Mouse (Mus musculus): ENCODE data around the gene Flad1.
A peak's percentile ranks its signal among the peaks of the same experiment; 100 is the strongest.

Gene Flad1

DNA sequence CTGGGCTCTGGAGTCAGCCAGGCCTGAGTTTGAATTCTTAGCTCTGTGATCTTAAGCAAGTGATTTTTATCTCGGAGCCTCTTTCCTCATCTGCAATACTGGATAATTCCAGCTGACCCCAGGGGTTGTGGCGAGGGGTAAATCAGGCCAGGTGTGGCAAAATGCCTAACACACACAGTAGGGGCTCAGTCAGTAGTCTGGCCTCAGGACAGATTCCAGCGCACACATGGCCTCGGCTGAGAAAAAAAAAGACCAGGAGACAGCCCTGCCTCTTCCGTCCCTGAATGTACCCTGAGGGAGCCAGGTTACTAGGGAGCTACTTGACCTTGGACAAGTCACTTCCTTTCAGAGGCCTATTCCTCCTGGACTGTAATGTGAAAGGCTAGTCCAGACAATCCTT is 28.7 kb downstream of the Flad1 start:
- no peak for DNase-seq (ENCODE audit: low read depth, low spot score)

DNA sequence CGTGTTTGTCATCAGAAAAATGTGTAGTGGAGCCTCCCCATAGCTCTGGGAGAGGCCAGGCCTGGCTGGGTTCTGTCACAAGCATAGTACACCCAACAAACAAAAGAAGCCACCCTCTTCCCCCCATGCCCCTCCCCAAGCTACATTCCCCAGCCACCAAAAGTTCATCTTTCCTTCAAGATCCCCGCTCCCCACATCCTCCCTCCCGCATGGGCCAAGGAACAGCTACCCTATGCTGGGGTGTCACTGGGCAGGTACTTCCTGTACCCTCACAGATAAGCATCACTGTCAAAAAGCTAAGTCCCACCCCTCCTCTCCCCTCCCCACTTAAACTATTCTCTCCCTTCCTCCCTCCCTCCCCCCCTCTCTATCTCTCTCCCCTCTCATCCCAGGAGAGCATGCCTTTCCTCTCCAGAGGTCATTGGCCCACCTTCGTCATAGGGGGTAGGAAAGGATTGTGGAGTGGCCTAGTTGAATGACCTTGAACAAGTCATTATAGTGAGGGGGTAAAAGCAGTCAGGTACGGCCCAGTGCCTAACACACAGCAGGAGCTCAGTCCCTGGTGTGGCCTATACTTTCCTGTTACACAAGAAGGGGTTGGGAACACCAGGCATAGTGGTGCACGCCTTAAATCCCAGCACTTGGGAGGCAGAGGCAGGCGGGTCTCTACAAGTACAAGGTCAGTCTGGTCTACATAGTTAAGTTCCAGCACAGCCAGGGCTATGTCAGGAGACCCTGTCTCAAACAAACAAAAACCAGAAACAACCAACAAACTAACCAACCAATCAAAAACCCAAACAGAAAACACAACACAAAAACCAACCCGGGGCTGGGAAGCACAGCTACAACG is 29.4 kb downstream of the Flad1 start:
- DNase-seq (ENCODE audit: low read depth, low spot score), result no peak

DNA sequence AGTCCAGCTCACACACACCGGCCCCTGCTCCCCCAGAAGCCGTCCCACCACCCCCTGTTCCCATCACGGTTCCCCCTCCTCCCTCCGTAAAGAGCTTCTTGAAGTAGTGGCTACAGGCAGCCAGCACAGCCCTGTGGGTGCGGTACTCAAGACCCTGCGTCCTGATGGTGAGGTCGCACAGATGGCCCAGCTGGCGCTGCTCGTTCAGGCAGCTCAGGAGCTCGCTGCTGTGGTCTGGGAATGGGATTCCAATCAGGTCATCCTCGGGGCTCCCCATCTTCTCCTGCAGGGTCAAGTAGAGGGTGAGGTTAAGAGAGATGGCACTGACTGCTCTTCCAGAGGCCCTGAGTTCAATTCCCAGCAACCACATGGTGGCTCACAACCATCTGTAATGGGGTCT is 30.4 kb downstream of the Flad1 start:
- no peak for DNase-seq (ENCODE audit: low read depth, low spot score)

DNA sequence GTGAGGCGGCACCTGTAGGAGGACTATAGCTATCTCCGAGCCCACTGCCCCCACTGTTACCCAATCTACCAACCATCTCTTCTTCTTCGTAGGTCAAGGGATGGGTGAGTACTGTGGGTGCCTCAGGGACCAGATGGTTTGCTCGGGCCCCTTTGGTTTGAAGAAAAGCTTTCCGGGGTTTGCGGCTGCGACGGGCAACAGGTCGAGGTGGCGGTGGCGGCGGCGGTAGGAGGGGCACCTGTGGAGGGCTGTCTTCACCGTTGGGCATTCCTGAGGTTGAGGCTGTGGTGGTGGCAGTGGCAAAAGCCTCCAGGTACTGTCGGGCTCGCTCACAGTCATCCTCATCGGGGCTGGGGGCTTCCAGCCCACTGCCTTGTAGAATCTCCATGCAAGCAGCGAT is 31.0 kb downstream of the Flad1 start:
- DNase-seq (ENCODE audit: low read depth, low spot score), result no peak

DNA sequence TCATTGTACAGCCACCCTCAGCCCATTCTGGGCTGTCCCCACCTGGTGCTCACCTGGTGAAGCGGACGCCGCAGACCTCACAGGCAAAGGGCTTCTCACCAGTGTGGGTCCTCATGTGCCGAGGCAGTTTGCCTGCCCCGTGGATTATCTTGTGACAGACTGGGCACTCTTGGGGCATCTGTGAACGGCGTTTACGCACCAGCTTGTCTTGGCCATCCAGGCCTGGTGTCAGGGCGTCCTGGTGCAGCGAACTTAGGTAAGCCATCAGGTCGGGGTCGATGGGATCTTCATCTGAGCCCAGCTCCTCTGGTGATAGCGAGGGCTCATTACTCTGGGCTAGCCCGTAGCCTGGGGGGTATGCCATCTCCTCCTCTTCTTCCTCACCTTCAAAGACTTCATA is 31.4 kb downstream of the Flad1 start:
- no peak for DNase-seq (ENCODE audit: low read depth, low spot score)

DNA sequence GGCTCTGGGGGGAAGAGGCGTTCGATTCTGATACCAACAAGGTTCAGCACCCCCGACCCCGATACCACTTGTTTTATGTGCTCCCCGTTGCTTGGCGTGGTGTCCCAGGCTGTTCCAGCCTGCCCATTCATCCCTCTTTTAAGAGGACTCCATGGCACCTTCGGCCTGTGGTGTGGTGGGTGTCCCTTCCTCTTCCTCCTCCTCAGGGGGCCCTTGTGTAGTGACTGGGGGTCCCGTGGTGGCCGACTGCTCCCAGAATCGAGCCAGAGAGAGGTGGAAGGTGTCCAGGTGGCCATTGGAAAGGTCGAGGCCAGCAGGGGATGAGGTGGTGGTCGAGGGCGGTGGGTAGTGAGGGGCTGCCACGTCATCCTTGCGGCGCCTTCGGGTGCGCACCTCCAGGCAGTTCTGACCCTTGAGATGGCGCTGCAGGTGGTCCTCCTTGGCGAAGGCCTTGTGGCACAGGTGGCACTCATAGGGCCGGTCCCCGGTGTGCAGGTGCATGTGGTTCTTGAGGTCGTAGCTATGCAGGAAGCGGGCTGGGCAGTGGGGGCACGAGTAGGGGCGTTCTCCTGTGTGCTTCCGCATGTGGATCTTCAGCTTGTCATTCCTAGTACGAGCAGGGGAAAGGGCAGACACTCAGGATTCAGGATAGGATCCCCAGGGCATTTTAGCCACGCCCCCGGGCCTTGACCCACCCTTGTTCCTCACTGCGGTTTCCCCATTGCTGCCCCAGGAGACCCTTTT is 32.1 kb downstream of the Flad1 start:
- DNase-seq (ENCODE audit: low read depth, low spot score), result no peak

DNA sequence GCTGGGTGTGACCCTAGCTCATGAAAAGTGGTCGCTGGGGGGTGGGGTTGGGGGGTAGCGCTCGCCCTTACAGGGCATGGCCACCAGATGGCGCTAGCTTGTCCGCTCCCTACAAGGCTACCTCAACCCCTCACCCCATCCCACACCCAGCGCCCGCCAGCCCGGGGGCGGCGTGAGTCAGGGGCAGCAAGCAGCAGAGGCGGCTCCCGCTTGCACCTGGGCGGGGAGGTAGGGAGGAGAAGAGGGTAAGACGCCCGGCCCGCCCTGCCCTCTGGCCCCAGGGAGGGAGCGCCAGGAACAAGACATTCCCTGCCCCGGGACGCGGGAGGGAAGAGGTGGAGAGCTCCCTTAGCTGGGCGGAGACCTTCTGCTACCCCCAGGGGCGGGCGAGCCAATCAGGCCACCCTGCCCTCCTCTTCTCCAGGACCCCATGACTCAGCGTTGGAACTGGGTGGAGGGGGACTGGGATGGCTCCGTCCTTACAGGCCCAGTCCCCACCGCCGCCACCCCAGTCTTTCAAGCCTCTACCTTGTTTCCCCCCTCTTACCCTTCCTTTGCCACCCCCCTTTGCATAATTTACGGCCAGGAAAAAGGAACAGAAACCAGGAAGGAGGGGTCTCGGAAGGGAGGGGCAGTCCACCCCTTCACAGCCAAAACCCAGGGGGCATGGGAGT is 33.1 kb downstream of the Flad1 start:
- DNase-seq (ENCODE audit: low read depth, low spot score), result peak; percentile 90

DNA sequence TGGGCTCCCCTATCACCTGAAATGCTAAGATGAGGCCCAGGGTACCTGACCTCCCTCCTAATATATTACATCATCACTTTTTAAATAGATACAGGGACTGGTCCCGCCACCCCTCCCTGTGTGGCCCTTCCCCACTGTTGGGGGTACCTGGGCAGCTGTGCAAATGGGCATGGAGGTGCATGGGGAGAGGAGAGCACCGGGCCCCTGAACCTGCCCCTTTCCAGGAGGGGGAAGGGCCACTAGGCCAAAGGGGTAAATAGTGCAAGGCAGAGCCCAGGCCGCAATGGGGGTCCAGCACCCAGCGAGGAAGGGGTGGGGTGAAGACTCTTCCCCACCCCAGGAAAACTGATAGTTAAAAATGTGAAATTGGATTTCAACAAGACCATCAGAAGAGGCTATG is 33.8 kb downstream of the Flad1 start:
- DNase-seq (ENCODE audit: low read depth, low spot score), result no peak

DNA sequence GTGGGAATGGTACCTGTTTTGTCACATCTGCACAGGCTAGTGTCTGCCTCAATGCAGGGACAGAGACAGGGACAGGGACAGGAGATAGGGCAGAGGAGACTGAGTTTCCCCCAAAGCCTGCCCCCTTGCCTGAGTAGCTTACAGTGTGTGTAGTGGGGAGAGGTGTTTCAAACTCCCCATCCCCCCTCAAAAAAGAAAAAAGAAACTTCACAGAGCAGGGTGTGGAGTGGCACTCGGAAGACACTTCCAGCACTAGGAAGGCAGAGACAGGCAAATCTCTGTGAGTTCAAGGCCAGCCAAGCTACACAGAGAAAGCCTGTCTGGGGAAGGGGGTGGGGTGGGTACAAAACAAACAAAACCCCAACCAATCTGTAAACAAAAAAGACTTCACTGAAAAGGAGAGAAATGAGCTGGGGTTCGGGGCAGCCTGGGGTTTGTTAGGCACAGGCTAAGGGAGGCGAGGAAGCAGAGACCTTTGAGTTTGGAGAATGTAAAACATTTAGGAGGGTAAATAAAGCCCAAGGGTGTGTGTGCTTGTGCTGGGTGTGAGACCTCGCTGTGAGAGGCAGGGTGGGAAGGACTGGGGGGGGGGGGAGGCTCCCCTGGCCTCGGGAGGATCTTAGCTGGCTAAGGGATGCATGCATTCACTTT is 38.0 kb downstream of the Flad1 start:
- no peak for DNase-seq (ENCODE audit: low read depth, low spot score)

DNA sequence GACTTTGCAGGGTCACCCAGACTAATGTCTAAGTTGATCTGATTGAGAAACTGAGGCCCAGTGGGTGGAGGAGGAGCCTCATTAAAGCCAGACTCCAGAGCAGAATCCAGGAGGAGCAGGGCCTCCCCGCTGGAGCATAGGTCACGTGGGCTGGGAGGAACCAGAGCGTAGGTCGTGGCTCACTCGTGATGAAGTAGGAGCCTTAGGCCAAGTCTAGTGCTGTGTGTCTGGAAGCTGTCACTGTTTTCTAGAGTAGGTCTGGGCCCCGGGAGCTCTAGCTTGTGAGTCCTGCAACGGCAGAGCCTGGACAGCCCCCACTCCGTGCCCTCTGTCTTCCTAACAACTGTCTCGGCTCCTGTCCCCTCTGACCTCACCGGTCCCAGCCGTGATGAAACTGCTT is 44.3 kb downstream of the Flad1 start:
- DNase-seq (ENCODE audit: low read depth, low spot score), result no peak

DNA sequence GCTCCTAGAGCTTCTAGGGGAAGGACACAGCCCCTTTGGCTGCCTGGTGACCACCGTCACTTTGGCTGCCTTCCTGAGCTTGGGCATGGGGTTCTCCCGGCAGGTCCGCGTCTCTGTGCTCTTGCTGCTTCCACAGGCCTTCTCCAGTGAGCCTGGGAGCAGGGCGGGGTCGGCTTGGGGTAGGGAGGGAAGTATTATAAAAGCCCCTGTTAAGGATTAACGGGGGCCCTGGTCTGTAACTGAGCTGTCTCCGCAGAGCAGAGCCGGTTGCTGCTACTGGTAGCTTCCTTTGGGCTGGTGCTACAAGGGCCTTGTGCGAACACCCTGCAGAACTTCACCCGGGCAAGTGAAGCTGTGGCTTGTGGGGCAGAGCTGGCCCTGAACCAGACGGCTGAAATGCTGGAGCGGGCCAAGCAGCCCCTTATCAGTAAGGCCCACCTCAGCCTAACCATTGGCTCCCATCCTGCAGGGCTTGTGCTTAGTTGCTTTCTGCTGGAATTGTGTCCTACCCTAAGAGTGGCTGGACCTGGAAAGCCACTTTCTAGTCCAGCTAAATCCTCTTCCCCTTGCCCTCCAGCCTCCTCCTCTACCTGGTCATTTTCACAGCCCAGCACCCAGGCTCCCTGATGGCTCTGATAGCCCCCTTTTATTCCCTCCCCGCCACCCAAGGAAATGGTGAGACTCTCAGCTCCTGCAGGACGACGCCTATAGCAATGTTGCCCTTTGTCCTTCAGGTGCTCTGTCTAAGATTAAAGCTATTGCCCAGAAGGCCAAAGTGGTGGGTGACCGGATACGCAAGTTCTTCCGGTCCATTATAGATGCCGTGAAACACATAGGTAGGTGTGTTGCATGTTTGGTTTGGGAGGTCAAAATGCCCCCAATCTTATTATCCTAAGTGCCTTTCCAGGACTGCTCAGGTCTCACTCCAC is 45.9 kb downstream of the Flad1 start:
- no peak for DNase-seq (ENCODE audit: low read depth, low spot score)

DNA sequence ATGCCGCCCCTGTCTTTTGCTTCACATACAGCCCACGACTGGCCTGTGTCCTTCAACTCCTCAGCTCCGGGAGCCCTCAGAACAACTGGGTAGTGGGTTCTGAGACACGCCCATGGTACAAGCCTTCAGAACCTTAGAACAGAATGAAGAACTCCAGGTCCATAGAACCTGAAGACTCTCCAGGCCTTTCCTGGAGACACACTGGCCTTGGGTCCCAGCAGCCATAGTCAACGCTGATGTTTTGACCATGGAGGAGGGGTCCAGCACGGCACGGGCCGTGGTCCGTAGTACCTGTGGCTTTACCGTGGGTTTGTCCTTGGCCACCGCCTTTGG is 46.6 kb downstream of the Flad1 start, which contains the start of gene Dcst1:
TSS of gene Dcst1 (minus strand) at position 101 of the 333 bp plus-strand sequence.
- DNase-seq (ENCODE audit: low read depth, low spot score), result no peak

DNA sequence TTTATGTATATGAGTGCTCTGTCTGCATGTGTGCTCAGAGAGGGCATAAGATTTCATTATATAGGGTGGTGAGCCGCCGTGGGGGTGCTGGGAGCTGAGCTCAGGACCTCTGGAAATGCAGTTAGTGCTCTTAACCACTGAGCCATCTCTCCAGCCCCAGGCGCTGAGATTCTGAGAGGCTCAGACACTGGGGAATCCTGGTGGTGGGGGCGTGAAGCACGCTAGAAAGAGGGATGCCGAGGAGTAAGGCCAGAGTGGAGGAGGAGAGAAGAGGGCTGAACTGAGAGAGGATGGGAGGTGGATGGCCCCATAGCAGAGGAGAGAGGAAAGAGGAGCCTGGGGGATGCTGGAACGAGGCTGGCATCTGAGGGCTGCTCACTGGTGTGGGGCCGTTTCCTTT is 47.0 kb downstream of the Flad1 start:
- DNase-seq (ENCODE audit: low read depth, low spot score), result no peak

DNA sequence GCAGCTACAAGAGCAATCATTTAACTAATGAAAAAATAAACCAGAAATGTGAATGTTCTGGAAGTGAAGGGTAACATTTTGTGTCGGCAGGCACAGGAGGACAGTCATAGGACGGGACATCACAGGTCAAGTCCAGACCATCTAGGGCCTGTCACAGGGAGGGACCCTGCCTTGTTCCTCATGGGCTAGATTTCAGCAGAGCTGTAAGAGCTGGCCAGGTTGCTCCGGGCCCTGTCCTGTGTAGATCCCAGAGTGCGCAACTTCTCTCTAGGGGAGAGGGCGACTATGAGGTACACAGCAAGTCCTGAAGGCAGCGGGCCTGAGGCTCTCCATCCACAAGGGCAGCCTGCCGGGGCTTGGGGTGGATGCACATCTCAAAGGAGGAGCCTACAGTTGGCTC is 50.0 kb downstream of the Flad1 start, which contains the start of gene Dcst2:
TSS of gene Dcst2 (plus strand) at position 301 of the 400 bp plus-strand sequence.
- no peak for DNase-seq (ENCODE audit: low read depth, low spot score)

DNA sequence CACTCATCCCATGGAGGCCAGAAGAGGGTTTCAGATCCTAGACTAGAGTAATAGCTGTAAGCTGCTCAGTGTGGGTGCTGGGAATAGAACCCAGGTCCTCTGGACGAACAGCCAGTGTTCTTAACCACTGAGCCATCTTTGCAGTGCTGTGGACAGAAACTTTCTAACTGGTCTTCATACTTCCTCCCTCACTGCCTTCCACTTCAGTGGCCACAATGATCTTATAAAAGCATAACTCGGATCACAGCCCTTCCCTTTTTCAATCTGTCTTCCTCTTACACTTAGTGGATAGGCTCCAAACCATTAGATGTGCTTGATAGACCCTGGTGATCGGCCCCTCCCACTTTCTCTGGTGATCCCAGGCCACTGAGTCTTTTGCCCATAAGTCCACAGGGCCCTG is 51.4 kb downstream of the Flad1 start:
- DNase-seq (ENCODE audit: low read depth, low spot score), result no peak

DNA sequence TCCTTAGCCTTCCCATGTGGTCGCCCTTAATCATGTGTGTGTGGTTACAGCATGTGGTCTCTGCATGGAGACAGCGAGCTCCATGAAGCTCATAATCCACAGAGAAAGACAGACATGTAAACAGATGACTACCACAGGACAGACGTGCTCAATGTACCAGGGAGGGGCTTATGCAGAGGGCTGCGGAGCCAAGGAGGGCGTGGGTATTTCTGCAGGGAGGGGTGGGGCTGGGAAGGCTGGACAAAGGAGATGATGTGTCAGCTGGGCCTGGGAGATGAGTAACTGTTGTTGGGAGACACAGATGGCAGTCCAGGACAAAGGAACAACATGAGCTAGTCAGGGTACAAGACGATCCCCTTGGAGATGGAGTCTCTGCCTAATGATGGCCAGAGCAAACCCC is 52.0 kb downstream of the Flad1 start:
- DNase-seq (ENCODE audit: low read depth, low spot score), result no peak

DNA sequence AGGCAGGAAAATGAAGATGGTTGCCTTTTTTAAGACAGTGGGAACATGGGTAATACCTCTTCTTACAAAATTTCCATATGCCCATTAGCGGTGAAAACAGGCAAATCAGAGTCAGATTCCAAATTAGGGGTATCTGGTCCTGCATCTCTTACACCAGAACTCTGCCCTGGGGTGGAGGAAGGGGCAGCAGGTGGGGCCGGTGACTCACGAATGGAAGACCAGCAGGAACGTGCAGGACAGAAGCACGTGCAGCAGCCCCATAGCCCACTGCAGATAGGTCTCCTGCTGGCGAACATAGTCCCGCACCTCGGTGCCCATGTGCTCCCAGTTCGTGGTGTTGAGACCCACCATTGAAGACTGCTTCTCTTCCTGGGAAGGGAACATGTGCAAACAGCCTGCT is 55.6 kb downstream of the Flad1 start:
- no peak for DNase-seq (ENCODE audit: low read depth, low spot score)

DNA sequence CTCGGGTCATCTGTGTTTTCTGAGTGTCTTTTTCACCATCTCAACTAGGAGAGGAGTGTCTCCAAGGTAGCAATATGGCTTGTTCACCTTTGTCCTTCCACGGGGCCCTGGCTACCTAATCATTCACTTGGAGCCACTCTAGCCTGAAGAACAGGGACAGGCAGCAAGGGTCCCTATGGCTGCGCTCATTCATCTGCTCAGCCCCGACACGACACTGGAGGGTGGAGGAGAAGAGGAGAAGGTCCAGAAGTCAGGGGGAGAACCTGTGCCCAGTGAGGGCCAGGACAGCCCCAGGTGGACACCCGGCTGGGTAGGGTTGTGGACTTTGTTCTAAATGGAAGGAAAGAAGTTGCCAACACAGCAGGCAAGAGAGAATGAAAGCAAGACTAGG is 56.2 kb downstream of the Flad1 start:
- DNase-seq (ENCODE audit: low read depth, low spot score), result no peak

DNA sequence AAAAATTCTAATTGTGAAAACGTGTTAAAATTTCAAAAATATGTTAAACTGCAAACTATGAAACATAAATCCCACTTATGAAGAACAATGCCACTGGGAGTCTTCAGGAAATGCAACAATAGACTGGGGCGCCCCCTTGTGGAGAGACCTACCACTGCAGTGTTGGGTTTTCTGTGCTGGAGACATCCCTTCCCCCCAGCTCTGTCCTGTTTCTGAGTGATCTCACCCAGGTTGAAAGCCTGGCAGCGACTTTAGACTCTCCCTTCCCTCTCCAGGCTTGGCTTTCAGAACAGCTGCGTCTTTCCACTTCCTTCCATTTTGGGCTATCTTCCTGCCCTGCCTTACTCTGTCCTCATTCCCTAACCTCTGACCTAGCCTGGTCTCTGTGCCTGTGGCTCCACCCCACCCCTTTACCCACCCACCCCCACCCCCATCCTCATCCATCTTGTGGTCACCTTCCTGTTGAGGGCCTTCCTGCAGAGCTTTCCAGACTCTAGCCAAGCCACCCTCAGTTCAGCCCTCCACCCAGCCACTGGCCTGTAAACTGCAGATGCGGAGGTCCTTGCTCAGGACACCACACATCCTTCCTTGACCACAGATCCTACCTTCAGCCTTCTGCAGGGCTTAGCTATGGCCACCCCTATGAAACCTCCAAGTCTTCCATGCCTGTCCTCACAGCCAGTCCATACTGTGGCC is 56.7 kb downstream of the Flad1 start:
- peak; percentile 82 for DNase-seq (ENCODE audit: low read depth, low spot score)

DNA sequence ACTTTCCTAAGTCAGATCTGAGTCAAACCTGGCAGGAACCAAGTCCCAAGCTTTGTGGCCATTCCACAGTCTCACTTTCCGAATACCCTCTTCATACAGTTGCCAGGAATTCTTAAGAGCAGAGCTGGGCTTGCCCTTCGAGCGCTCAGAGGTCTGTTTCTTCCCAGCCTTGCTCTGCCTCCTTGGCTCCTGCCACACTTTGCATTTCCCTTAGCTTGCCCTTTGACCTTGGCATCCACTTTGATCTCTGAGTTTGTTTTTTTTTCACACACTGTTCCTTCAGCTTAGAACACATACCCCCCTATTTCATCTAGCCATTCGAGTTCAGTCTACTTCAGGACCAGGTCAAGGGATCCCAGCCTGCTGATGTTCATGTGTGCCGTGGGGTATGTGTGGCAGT is 60.4 kb downstream of the Flad1 start:
- no peak for DNase-seq (ENCODE audit: low read depth, low spot score)
